Mouse (Mus musculus): Measurements from ENCODE around the gene Bloc1s4. TPM values are rescaled to one million over a fixed set of nuclear protein-coding genes. Genes with fewer than 3 reads are reported as not detected.
A peak's percentile ranks its signal among the peaks of the same experiment; 100 is the strongest.

Gene Bloc1s4
- polyA plus RNA-seq, 1 experiment from 2014 or later, result 27.1 TPM

- WGBS, result 84% methylated on average over 6 of the region's 6 CpGs
- Histone ChIP-seq H3K9me3 (no peaks in the 10 kb centered on the region), H3K27me3 (ENCODE audit: insufficient read depth, poor library complexity, severe bottlenecking) (no peaks in the 10 kb centered on the region), H3K36me3 (no peaks in the 10 kb centered on the region), H3K4me1 (peaks cover 51% of the 10 kb centered on the region), H3K27ac (no peak overlapping the region), H3K4me3 (no peak overlapping the region)
- DNase-seq (ENCODE audit: low spot score), result no peak
Observed at GRCm38 (mm10) chr5:36735106-36735505, 13.3 kb downstream of the Bloc1s4 start.

GRCm38 (mm10) chr5:36733405-36733804 lies 15.0 kb downstream of the Bloc1s4 start:
- Histone ChIP-seq H3K27me3 (ENCODE audit: insufficient read depth, poor library complexity, severe bottlenecking) (no peaks in the 10 kb centered on the region), H3K36me3 (no peaks in the 10 kb centered on the region), H3K4me1 (peaks cover 44% of the 10 kb centered on the region), H3K4me3 (no peak overlapping the region), H3K9me3 (no peaks in the 10 kb centered on the region), H3K27ac (no peak overlapping the region)
- 63% methylated on average over 3 of the region's 3 CpGs for WGBS
- DNase-seq (ENCODE audit: low spot score), result no peak

DNA sequence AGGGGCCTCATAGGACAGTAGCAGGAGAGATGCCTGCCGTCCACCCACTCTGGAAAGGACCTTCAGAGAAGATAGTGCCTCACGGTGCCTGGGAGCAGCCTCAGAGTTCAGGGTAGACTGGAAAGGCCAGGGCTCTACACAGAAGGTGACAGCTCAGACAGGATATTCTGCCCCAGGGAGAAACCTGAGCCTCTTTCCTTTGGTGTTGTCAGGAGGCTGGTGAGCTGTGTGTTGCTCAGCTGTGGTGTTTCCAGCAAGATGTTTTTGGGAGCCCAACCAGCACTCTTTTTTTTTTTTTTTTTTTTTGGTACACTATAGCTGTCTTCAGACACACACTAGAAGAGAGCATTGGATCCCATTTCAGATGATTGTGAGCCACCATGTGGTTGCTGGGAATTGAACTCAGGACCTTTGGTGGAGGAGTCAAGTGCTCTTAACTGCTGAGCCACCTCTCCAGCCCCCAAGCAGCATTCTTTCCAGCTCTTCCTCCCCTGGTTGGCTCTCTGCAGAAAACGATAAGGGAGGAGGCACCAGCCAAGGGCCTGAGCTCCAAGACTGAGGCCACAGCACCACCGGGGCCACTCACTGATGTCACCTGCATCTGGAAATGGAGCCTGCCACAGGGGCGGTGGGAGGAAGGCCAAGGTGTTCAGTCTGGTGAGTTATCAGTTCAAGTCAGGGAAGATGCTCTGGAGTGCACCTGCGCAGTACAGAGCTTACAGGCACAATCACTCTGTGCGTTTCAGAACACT lies 16.4 kb downstream of the Bloc1s4 start:
- WGBS, result 60% methylated on average over 7 of the region's 7 CpGs
- H3K36me3 ChIP-seq, result no peaks in the 10 kb centered on the region
- H3K4me3 ChIP-seq, result no peak overlapping the region
- H3K27me3 ChIP-seq (ENCODE audit: insufficient read depth, poor library complexity, severe bottlenecking), result no peaks in the 10 kb centered on the region
- DNase-seq (ENCODE audit: low spot score), result peak; percentile 87
- peaks cover 40% of the 10 kb centered on the region for H3K4me1 ChIP-seq
- no peaks in the 10 kb centered on the region for H3K9me3 ChIP-seq
- peak overlapping the region; percentile 16; the same call in 1 of the 2 replicates for H3K27ac ChIP-seq

- H3K36me3 ChIP-seq, result no peaks in the 10 kb centered on the region
- H3K4me1 ChIP-seq, result peaks cover 44% of the 10 kb centered on the region
- no peak overlapping the region for H3K4me3 ChIP-seq
- peak overlapping the region; percentile 12; the same call in 1 of the 2 replicates for H3K27ac ChIP-seq
- no peaks in the 10 kb centered on the region for H3K9me3 ChIP-seq
- no peaks in the 10 kb centered on the region for H3K27me3 ChIP-seq (ENCODE audit: insufficient read depth, poor library complexity, severe bottlenecking)
- WGBS, result 75% methylated on average over 3 of the region's 3 CpGs
- no peak for DNase-seq (ENCODE audit: low spot score)
Observed at GRCm38 (mm10) chr5:36730689-36731088, 17.8 kb downstream of the Bloc1s4 start.

DNA sequence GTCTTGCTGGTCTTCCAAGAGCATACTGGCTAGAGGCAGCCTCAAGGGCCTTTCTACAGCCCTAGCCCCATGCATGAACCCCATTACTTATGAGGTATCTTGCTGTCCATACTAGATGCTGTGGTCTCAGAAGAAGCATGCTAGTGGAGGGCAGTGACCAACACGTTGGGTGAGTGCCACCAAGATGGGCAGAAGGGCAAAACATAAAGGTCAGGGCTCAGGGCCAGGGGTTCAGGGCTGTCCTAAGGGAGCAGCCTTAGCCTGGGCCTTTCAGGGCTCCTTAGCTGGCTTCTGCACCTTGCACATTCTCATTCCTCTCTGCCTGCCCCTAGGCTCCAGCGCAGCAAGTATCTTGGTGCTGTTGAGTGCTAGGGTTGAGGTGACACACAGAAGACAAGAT lies 18.5 kb downstream of the Bloc1s4 start:
- Histone ChIP-seq H3K9me3 (no peaks in the 10 kb centered on the region), H3K27me3 (ENCODE audit: insufficient read depth, poor library complexity, severe bottlenecking) (no peaks in the 10 kb centered on the region), H3K36me3 (no peaks in the 10 kb centered on the region), H3K4me3 (no peak overlapping the region), H3K4me1 (peaks cover 44% of the 10 kb centered on the region), H3K27ac (peak overlapping the region; percentile 29; the same call in 1 of the 2 replicates)
- 92% methylated on average over 2 of the region's 2 CpGs for WGBS
- no peak for DNase-seq (ENCODE audit: low spot score)

- Histone ChIP-seq H3K4me3 (no peak overlapping the region), H3K9me3 (no peaks in the 10 kb centered on the region), H3K27me3 (ENCODE audit: insufficient read depth, poor library complexity, severe bottlenecking) (no peaks in the 10 kb centered on the region), H3K36me3 (no peaks in the 10 kb centered on the region), H3K4me1 (peaks cover 48% of the 10 kb centered on the region), H3K27ac (no peak overlapping the region)
- WGBS, result 71% methylated on average over 4 of the region's 4 CpGs
- DNase-seq (ENCODE audit: low spot score), result no peak
Observed at GRCm38 (mm10) chr5:36729086-36729473, 19.4 kb downstream of the Bloc1s4 start.

DNA sequence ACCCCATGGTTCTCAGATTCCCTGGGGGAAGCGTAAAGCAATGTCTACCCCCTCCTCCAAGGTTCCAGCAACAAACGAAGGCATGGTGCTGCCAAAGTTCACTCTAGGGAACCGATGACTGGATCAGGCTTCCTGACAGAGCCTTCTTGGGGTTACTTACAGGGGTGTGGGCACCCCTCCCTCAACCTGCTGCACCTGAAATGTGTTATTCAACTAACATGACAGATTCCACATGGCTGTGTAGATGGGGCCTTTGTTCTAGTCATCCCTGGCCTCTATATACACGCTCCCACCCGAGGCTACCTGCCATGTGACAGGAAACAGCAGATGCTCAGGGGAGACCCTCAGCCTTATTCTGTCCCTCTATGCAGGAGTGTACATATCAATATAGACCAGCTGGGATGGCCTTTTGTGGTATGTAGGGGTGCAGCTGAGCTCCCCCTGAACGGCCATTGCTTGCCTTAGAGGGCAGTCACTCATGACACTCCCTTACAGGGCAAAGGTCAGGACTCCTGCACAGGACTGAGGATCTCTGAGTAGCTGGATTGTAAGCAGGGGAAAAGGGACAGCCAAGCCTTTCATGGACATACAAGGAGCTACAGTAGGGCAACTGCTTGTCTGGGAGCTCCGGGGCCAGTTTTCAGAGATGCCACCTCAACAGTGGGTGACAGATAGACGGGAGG lies 19.9 kb downstream of the Bloc1s4 start:
- 84% methylated on average over 8 of the region's 8 CpGs for WGBS
- H3K4me3 ChIP-seq, result no peak overlapping the region
- H3K27me3 ChIP-seq (ENCODE audit: insufficient read depth, poor library complexity, severe bottlenecking), result no peaks in the 10 kb centered on the region
- H3K27ac ChIP-seq, result no peak overlapping the region
- H3K9me3 ChIP-seq, result no peaks in the 10 kb centered on the region
- no peak for DNase-seq (ENCODE audit: low spot score)
- H3K36me3 ChIP-seq, result no peaks in the 10 kb centered on the region
- peaks cover 49% of the 10 kb centered on the region for H3K4me1 ChIP-seq

DNA sequence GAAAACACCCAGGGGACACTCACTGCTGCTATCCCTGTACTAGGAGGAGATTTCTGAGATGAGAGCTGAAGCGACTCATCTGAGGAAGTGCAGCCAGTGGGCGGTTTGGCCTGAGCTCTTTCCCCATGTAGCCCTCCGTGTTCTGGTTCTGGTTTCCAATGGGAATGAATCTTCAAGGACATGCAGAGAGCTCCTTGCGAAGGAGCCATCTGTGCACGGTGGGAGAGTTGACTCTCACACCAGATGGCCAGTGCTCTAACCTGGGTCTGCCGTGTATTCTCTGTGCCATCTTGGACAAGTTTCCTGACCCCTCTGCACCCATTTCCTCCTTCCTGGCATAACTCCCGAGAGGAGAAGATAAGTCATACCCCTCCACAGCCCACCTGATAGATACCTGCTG lies 20.7 kb downstream of the Bloc1s4 start:
- H3K9me3 ChIP-seq, result no peaks in the 10 kb centered on the region
- no peak overlapping the region for H3K4me3 ChIP-seq
- peaks cover 52% of the 10 kb centered on the region for H3K4me1 ChIP-seq
- no peaks in the 10 kb centered on the region for H3K36me3 ChIP-seq
- WGBS, result 69% methylated on average over 7 of the region's 7 CpGs
- DNase-seq (ENCODE audit: low spot score), result no peak
- no peaks in the 10 kb centered on the region for H3K27me3 ChIP-seq (ENCODE audit: insufficient read depth, poor library complexity, severe bottlenecking)
- no peak overlapping the region; the same call in 1 of the 2 replicates for H3K27ac ChIP-seq

DNA sequence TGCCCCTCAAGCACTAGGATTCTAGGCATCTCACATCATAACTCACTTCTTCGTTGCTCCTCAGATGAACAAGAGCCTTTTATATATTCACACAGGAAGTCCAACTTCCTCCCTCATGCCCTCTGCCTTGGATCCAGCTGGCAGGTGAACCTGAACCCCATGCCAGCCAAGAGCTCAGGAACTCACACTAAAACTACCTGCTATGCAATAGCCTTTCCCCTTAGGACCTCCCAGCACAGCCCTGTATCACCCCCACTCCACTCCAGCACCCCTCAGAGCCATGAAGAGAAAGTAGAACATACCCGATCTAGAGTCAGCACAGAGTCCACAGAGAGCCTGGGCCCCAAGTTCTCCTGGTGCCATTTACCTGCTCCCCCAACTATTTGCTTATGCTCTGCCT lies 21.3 kb downstream of the Bloc1s4 start:
- no peak for DNase-seq (ENCODE audit: low spot score)
- peaks cover 55% of the 10 kb centered on the region for H3K4me1 ChIP-seq
- 77% methylated on average over 2 of the region's 2 CpGs for WGBS
- no peak overlapping the region; the same call in 1 of the 2 replicates for H3K27ac ChIP-seq
- H3K36me3 ChIP-seq, result no peaks in the 10 kb centered on the region
- no peaks in the 10 kb centered on the region for H3K9me3 ChIP-seq
- no peak overlapping the region for H3K4me3 ChIP-seq
- H3K27me3 ChIP-seq (ENCODE audit: insufficient read depth, poor library complexity, severe bottlenecking), result no peaks in the 10 kb centered on the region

- no peak for DNase-seq (ENCODE audit: low spot score)
- peaks cover 54% of the 10 kb centered on the region for H3K4me1 ChIP-seq
- peak overlapping the region; percentile 60 for H3K27ac ChIP-seq
- no peaks in the 10 kb centered on the region for H3K27me3 ChIP-seq (ENCODE audit: insufficient read depth, poor library complexity, severe bottlenecking)
- no peak overlapping the region for H3K4me3 ChIP-seq
- no peaks in the 10 kb centered on the region for H3K36me3 ChIP-seq
- WGBS, result 61% methylated on average over 9 of the region's 9 CpGs
- no peaks in the 10 kb centered on the region for H3K9me3 ChIP-seq
Observed at GRCm38 (mm10) chr5:36726387-36726801, 22.1 kb downstream of the Bloc1s4 start.

DNA sequence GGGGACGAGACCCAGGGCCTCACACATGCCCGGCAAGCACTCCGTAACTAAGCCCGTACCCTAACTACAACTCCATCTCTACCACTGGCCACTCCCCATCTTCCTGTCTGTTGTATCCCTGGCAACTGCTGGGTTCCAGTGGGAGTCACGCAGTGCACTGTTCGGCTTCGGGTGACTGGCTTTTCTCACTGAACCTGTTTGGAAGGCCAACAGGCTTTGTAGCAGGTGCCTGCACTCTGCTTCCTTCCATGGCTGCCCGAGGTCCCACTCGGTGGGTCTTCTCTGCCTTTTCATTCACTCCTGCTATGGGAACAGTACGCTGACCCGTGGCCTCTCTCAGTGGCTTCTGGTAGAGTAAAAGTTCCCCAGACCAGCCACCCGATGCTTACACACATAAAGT lies 22.6 kb downstream of the Bloc1s4 start:
- WGBS, result 69% methylated on average over 12 of the region's 12 CpGs
- DNase-seq (ENCODE audit: low spot score), result no peak
- H3K9me3 ChIP-seq, result no peaks in the 10 kb centered on the region
- no peak overlapping the region for H3K4me3 ChIP-seq
- H3K4me1 ChIP-seq, result peaks cover 54% of the 10 kb centered on the region
- H3K27me3 ChIP-seq (ENCODE audit: insufficient read depth, poor library complexity, severe bottlenecking), result no peaks in the 10 kb centered on the region
- peak overlapping the region; percentile 60 for H3K27ac ChIP-seq
- no peaks in the 10 kb centered on the region for H3K36me3 ChIP-seq

DNA sequence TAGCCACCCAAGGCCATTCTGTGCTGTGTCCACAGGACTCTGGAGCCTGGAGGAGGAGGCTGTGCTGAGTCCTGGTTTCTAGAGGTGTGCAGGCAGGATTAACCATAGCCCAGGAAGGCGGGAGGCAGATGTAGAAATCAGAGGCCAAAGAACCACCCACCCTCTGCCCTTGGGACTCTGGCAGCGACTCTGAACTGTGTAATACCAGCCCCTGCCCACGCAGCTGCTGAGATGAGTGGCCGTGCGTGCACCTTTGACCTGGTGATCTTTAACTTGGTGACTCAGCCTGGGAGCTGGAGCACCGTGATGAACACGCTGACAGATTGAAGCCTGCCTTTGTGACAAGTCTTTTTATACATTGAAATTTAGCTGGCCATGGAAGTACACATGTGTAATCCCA lies 24.2 kb downstream of the Bloc1s4 start:
- Histone ChIP-seq H3K27me3 (ENCODE audit: insufficient read depth, poor library complexity, severe bottlenecking) (no peaks in the 10 kb centered on the region), H3K4me1 (peaks cover 58% of the 10 kb centered on the region)

GRCm38 (mm10) chr5:36723356-36723755 lies 25.1 kb downstream of the Bloc1s4 start:
- 81% methylated on average over 9 of the region's 9 CpGs for WGBS
- 0 out of 2 replicates have a peak overlapping the region, but pooled peaks have one; percentile 78 for H3K27ac ChIP-seq

More for the DNA sequence above, 24.2 kb downstream of the Bloc1s4 start:
- H3K9me3 ChIP-seq, result no peaks in the 10 kb centered on the region
- H3K4me3 ChIP-seq, result no peak overlapping the region
- no peaks in the 10 kb centered on the region for H3K36me3 ChIP-seq
- 64% methylated on average over 7 of the region's 7 CpGs for WGBS
- DNase-seq (ENCODE audit: low spot score), result no peak
- peak overlapping the region; percentile 8; the same call in 1 of the 2 replicates for H3K27ac ChIP-seq

More at GRCm38 (mm10) chr5:36723356-36723755, 25.1 kb downstream of the Bloc1s4 start:
- H3K4me1 ChIP-seq, result peaks cover 51% of the 10 kb centered on the region
- H3K9me3 ChIP-seq, result no peaks in the 10 kb centered on the region
- DNase-seq (ENCODE audit: low spot score), result no peak
- no peak overlapping the region for H3K4me3 ChIP-seq
- no peaks in the 10 kb centered on the region for H3K36me3 ChIP-seq
- no peaks in the 10 kb centered on the region for H3K27me3 ChIP-seq (ENCODE audit: insufficient read depth, poor library complexity, severe bottlenecking)

Data from heart, embryonic 10.5 days (tissue).